Mouse (Mus musculus) adrenal gland, postnatal 25 days (tissue): ENCODE results near the gene Fez2. TPM values are rescaled to one million over a fixed set of nuclear protein-coding genes. Genes with fewer than 3 reads are reported as not detected.

ENCODE experiments used
- total RNA-seq: library from RNA; stranded (reverse); gene quantifications from 2 replicates; pipeline ENCODE4 v1.2.3, GENCODE M21; 2021

Gene Fez2
- total RNA-seq, 1 experiment from 2014 or later: 59.3 TPM

Other genes starting within 250 kb of the Fez2 start
- 38.5 and 45.9 TPM in 2 replicates for gene Crim1, start 217.9 kb downstream of the Fez2 start, total RNA-seq
- 0.61 and 0.76 TPM in 2 replicates for gene Vit, start 89.9 kb upstream of the Fez2 start, total RNA-seq